Mouse (Mus musculus) neutrophil, adult 5-6 weeks (primary cell): ENCODE results near the gene Tspear. TPM values are rescaled to one million over a fixed set of nuclear protein-coding genes. Genes with fewer than 3 reads are reported as not detected.

Experiments
- ATAC-seq: fragments of 151-379, 151-347 bp; 2 replicates; pipeline ENCODE4 v1.8.0; 2017; ENCODE audit warnings: mild to moderate bottlenecking, moderate TSS enrichment; ENCODE audit not compliant: insufficient number of reproducible peaks, poor library complexity, low FRiP score, severe bottlenecking; ENCODE audit errors: extremely low read depth
- total RNA-seq: library from RNA; stranded (forward); fragments of 200-1000 nt; gene quantifications from 2 replicates; pipeline ENCODE4 v1.2.3, GENCODE M21; 2017

The Tspear gene
- total RNA-seq, 1 experiment from 2014 or later, result not detected

DNA sequence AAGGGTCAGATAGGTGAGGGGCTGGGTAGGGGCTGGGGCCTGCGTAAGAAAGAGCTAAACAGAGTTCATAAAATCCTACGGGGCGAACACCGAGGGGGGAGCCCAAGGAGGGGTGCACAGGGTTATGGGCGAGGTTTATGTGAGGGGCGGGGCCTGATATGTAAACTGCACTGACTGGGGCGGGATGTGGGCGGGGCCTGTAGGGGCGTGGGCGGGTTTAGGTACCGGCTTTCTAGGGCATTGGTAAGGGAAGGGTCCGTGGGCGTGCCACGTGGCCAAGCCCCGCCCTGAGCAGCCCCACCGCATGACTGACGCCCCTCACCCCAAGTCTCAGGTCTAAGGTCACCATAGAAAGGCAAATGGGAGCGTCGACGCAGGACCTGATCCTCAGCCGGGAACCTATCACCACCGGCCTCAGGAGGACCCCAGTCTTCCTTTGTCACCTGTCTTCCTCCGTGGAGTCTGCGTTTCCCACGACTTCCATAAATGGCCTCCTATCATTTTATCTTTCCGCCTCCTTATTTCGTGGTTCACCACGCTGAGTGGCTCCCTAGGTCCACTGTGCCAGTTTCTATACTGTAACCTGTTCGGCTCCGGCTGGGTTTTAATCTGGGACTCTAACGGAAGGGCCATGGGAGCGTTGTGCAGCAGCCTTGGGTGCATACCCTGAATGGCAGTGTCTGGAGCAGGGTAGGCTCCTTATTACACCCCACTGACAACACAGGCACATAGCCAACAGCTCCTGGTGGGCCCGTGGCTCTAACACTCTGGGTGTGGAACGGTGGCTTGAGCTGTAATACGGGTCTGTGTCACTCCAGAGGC, 216.7 kb downstream of the Tspear start:
- ATAC-seq, result no peak; the same call in 1 of the 2 replicates

DNA sequence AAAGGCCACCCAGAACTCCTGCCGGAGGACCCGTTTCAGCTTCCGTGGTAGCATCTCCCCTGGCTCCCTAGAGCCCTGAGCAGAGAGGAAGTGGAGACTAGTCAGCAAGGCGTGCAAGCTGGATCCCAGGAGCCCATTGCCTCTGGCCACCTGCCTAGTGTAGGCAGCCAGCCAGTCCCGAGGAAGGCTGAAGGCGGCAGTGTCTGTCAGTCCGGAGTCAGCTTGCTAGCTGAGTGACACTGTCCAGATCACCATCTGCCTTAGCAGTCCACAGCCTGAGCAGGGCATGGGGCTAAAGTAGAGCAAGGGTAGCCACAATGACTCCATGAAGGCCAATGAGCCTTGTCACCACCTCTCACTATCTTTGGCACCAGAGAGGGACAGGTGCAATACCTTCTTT, 226.2 kb downstream of the Tspear start:
- no peak for ATAC-seq

DNA sequence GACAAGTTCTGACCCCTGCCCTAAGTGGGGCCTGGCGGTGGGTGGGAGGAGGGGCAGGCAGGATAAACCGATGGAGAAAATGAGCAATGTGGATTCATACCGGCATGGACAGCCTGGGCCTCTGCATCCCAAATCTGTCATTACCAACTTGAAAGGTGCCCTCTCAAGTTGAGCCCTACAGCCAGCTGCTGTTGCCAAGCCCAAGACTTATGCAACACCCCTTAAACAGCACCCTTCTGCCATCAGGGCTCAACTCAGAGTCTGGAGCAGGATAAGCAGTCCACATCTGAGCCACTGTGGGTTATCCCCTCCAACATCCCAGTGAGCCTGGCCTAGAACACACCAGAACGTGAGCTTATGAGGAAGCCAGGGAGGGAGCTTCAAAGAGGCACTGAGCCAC, 226.9 kb downstream of the Tspear start:
- no peak for ATAC-seq

DNA sequence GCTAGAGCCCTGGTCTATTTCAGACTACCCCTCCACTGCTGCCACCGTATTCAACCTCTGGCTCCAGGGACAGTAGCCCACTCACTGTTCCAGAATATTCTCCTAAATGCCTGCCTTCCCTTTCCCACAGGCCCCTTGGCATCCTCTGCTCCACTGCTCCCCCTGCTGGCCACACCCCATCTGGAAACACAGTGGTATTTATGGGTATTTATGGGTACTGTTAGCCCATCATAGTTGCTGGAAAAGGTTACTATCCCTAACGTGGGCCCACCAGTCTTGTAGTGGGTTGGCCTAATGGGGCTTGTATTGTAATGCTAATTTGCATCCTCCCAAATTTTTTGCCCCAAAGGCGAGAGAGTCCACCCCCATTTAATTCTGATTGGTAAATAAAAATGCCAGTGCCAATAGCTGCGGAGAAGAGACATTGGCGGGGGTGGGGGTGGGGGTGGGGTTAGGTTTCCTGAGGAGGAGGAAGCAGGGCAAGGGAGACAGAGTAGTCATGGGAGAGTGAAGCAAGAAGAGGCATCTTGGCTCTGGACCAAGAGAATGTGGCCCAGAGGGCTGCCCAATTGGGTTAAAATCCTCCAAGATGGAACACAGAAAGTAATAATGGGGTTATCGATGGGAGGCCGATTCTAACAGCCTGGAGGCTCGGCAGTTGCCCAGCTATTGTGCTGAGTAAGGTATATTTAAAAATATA, 230.4 kb downstream of the Tspear start:
- ATAC-seq, result no peak

DNA sequence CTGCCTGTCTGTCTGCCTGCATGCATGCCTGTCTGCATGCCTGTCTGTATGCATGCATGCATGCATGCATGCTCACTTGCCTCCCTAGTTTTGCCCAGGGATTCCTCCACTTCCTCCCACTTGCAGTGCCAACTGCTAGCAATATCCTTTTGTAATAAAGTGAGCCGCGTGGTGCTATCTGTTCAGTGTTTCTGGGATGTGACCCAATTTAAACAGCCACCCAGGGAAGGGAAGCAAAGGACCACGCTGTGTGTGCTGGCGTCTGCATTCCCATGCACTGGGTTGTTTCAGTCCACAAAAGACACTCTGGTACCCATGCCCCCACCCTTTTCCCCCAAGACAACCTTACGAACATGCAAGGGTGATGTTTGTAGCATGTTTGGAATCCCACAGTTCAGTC, 234.6 kb downstream of the Tspear start:
- no peak for ATAC-seq

DNA sequence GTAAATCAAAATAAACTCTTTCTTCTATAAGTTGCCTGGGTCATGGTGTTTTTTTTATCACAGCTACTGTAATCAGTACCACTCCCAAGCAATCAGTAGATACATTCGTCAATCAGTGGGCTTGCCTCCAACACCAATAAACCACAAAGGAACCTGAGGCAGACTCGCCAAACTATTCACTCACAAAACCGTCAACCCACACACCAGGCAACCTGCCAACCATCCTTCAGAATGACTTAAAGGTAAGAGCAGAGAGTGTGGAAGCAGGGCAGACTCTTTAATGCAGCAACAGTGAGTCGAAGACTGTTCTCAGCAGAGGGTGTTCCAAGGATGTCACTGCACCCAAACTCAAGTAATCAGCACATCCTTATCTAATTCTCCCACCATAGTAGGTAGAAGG, 236.3 kb downstream of the Tspear start:
- no peak for ATAC-seq

DNA sequence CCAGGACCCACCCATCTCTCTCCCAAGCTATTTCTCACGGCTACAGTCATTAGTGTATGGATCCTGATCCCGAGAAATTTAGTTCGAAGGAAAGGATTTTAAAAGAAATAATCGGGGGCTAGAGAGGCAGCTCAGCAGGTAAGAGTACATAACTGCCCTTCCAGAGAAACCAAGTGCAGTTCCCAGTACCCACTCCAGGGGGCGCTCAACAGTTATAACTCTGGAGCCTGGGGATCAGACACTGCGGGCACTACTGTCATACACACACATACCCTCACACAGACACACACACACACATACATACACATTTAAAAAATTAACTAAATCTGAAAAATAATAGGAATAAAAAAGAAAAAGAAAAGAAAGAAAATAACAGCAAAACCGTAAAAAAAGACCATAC, 239.8 kb downstream of the Tspear start:
- 0 out of 2 replicates have a peak, but pooled peaks have one; percentile 31 for ATAC-seq

DNA sequence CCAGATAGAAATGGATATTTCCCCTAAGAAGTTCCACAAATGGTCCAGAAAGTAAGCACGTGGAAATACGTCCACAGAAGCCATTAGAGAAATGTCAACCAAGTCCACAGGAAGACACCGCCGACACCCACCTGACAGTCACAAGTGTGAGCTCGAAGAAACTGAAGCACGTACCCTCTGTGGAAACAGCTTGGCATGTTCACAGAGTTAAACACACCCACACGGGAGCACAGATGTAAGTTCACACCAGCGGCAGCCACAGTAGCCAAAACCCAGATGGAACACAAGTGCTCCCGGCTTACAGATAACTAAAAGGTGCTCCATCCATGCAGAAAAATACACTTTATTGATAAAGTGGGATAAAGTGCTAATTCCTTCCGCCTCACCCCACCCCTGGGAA, 241.0 kb downstream of the Tspear start:
- no peak for ATAC-seq

Other genes with a start within 250 kb of the Tspear start
- 23.3 and 29.5 TPM in 2 replicates for gene Fam207a, start 170.8 kb upstream of the Tspear start, total RNA-seq
- 452 and 473 TPM in 2 replicates for gene Itgb2, start 156.3 kb upstream of the Tspear start, total RNA-seq
- gene Pttg1ip, start 104.8 kb upstream of the Tspear start, total RNA-seq, result 78.7 and 87.5 TPM in 2 replicates
- gene Sumo3, start 80.5 kb upstream of the Tspear start, total RNA-seq, result 32.6 and 52.2 TPM in 2 replicates
- not detected in 2 replicates for gene Gm49325, start 80.4 kb upstream of the Tspear start, total RNA-seq
- 21.9 and 23.3 TPM in 2 replicates for gene Ube2g2, start 64.3 kb upstream of the Tspear start, total RNA-seq
- gene Gm19402, start 4.2 kb downstream of the Tspear start, total RNA-seq, result not detected in 2 replicates
- gene Gm9508, start 10.7 kb downstream of the Tspear start, total RNA-seq, result not detected in 2 replicates
- not detected in 2 replicates for gene Gm10272, start 20.1 kb downstream of the Tspear start, total RNA-seq
- not detected in 2 replicates for gene Gm10024, start 24.9 kb downstream of the Tspear start, total RNA-seq
- gene Gm10142, start 29.2 kb downstream of the Tspear start, total RNA-seq, result not detected in 2 replicates
- not detected in 2 replicates for gene Krtap12-1, start 34.0 kb downstream of the Tspear start, total RNA-seq
- not detected in 2 replicates for gene Gm10100, start 39.9 kb downstream of the Tspear start, total RNA-seq
- gene Gm18596, start 56.1 kb downstream of the Tspear start, total RNA-seq, result not detected in 2 replicates
- gene Gm9736, start 64.8 kb downstream of the Tspear start, total RNA-seq, result not detected in 2 replicates
- not detected in 2 replicates for gene Gm3233, start 73.1 kb downstream of the Tspear start, total RNA-seq
- not detected in 2 replicates for gene Gm3238, start 84.8 kb downstream of the Tspear start, total RNA-seq
- not detected in 2 replicates for gene Gm7138, start 90.4 kb downstream of the Tspear start, total RNA-seq
- gene Gm3250, start 96.0 kb downstream of the Tspear start, total RNA-seq, result not detected in 2 replicates
- gene Gm7137, start 101.6 kb downstream of the Tspear start, total RNA-seq, result not detected in 2 replicates
- not detected in 2 replicates for gene Gm9639, start 108.5 kb downstream of the Tspear start, total RNA-seq
- gene Gm19668, start 112.6 kb downstream of the Tspear start, total RNA-seq, result not detected in 2 replicates
- gene Gm9507, start 125.3 kb downstream of the Tspear start, total RNA-seq, result not detected in 2 replicates
- not detected in 2 replicates for gene Gm2696, start 128.1 kb downstream of the Tspear start, total RNA-seq
- gene Krtap10-4, start 140.5 kb downstream of the Tspear start, total RNA-seq, result not detected in 2 replicates
- not detected in 2 replicates for gene Krtap10-10, start 149.4 kb downstream of the Tspear start, total RNA-seq
- gene Gm36176, start 160.2 kb downstream of the Tspear start, total RNA-seq, result not detected in 2 replicates
- not detected in 2 replicates for gene Gm10318, start 166.3 kb downstream of the Tspear start, total RNA-seq
- not detected in 2 replicates for gene Gm3285, start 175.4 kb downstream of the Tspear start, total RNA-seq
- gene Lrrc3, start 216.0 kb downstream of the Tspear start, total RNA-seq, result 0.12 and 0.23 TPM in 2 replicates